Mouse (Mus musculus) heart, postnatal 10 days (tissue): ENCODE data around the gene OR5BS1P. TPM values are rescaled to one million over a fixed set of nuclear protein-coding genes. Genes with fewer than 3 reads are reported as not detected.
"Not testable (repeated sequence)": the region's sequence is repeated elsewhere in the genome, so short reads cannot be mapped to it uniquely, and the experiment has no call there.

Experiments used
- DNase-seq, 2 experiments: peaks; one replicate each; pipeline ENCODE4 v3.0.0; 2021
- intact Hi-C: fragments of 180-260 bp; cut with DNase I; formaldehyde crosslinking; loops from one replicate; pipeline ENCODE4 v1.15.1; 2025
- total RNA-seq, 2 experiments: library from RNA; stranded (reverse); gene quantifications; 2 replicates each; pipeline ENCODE4 v1.2.3; 2021

The OR5BS1P gene
- total RNA-seq: not detected

DNA sequence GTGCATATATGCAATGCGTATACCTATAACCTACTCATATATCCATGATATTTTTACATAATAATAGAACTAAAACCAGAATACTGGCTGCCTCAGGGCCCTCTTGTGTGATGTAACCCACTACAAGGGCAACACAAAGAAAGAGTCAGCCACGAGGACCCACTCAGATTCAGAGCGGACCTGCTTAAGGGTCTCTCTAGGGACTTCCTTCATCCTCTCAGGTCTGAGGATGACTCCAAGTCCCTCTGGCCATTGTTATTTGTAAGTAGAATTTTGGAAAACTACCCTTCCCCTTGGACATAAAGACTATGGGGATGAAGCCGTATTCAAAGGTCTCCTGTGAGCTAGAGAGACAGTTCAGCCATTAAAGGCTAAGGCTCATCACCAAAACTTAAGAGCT is at the start of gene OR5BS1P:
Gene OR5BS1P (plus strand): TSS at position 301 of the 400 bp plus-strand sequence.
- no peak for DNase-seq
- intact Hi-C loops: no loop called here

DNA sequence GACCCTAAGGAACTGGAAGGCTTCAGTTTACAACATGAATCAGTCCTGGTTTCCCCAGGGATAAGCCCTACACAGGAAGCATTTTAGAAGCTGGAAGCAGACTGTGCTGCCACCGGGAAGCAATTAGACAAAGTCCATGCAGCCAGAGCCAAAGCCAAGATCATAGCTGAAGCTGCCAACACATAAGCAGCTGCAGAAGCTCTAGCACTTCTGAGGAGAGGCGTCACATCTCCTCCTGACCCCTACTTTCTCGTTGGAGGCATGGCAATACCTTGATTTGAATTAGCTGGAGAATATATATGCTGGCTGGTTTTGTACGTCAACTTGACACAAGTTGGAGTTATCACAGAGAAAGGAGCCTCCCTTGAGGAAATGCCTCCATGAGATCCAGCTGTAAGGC is 48.8 kb upstream of the OR5BS1P start:
- intact Hi-C loops: no loop called here
- no peak for DNase-seq

DNA sequence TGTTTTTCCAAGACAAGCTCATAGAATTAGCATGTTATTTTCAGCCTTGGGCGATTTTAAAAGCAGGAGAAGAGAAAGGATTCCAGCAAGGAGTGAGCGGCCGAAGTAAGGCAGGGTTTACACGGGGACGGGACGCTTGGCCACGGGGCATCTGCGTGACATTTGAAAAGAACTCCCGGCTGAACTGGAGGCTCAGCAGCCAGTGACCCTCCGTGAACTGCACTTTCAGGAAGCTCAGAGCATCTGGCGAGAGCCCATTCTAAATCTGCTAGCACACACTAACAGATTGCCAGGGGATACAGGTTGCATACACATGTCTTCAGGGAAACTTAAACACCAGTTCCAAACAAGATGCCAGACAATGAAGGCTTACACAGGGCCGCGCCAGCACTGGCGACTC is 45.4 kb upstream of the OR5BS1P start:
- DNase-seq: no peak
- intact Hi-C loops: no loop called here

DNA sequence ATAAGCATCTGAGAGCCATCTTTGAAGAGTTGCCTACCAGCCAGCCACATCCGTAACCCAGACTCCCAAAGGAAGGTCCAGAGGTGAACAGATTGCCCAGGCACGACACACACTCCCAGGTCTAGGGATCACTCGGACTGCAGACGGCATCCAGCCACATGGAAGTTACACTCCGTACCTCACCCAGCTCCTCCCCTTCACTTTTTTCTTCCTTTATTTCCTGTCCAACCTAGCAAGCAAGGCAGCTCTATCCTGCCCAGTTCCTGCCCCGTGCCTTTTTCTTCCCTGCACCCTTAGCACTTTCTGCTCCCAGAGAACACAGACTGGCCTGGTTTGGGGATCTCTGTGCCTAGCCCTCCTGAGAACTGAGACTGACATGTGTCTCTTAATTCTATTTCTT is 44.9 kb upstream of the OR5BS1P start:
- intact Hi-C loops: no loop called here
- DNase-seq: no peak

DNA sequence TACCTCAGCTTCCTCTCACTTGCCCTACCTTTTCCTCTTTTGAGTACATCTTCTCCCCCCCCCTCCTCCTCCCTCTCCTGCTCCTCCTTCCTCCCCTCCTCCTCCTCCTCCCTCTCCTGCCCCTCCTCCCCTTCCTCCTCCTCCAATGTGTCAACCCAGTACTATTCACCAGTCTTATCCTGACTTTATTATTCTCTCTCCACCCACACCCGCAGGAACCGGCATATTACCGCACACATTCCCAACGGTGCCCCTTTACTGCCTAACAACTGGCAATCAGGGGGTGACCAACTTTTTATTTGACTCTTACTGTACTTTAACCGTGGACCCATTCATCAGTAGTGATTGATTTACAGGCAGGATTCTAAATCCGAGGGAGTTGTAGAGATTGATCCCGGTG is 44.5 kb upstream of the OR5BS1P start:
- DNase-seq: no peak
- intact Hi-C loops: no loop called here

DNA sequence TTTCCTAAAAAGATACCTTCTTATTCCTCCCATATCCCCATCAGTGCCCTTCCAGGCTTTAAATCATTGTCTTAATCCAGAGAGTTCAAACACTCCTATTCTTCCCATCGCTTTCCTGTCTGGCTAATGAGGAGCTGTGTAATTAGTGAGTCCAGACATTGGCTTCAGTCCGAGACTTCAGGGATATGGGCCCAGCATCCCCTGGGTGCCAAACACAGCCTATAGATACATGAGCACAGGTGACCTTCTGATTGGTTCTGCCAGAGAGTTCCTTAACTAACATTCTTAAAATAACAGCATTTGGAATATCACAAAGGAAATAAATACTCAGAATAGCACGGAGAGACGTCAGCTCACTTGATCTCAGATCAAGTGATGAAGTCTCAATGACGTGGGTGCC is 38.8 kb upstream of the OR5BS1P start, which contains the start of gene Olfr282:
Gene Olfr282 (plus strand): TSS at position 301 of the 400 bp plus-strand sequence.
- intact Hi-C loops, DNase-seq: not testable (repeated sequence)

DNA sequence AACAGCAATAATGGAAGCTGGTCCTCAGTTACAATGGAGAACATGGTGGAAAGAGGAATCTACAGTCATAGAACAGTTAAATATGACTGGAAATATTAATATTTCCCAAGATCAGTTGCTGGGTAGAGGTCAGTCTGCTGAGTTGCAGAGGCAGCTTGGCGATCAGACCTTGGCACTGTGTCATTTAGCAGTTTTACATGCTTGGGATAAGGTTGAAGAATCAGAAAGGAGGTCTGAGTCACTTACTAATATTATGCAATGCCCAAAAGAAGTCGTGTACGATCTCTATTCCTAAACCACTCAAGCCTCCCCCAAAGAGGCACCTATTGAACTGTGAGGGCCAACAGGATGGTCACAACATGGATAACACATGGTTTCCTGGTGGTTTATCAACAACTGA is 25.1 kb upstream of the OR5BS1P start:
- intact Hi-C loops: no loop called here
- no peak for DNase-seq

DNA sequence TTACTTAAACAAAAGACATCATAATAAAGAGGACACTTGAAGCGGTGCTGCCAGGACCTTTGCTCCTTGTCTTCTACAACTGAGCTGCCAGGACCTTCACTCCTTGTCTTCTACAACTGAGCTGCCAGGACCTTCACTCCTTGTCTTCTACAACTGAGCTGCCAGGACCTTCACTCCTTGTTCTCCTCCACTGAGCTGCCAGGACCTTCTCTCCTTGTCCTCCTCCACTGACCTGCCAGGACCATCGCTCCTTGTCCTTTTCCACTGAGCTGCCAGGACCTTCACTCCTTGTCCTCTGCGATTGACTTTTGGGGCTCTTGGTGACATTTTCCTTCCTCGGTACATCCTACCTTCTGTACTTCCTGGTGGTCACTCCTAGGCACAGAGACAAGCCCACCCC is 21.2 kb upstream of the OR5BS1P start:
- intact Hi-C loops: no loop called here
- peak in 1 of 2 experiments; percentile 6 for DNase-seq

DNA sequence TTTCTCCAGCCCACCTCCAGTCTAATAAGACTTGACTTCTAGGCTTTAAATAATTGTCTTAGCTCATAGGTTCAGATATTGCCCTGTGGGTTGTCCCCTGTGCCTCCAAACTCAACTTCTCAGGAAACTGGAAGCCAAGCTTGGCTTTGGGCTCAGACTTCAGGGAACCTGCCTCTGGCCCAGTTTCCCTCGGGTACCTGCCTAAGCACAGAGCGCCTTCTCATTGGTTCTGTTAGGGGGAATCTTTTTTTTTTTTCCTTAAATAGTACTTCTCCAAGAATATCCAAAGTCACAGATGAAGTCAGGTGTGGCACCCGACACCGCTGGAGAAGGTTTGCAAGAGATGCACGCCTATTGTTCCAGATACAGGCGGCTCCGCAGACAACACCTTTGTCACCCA is 17.4 kb upstream of the OR5BS1P start, which contains the start of gene Olfr281:
Gene Olfr281 (plus strand): TSS at position 301 of the 400 bp plus-strand sequence.
- no peak for DNase-seq
- intact Hi-C loops: no loop called here

DNA sequence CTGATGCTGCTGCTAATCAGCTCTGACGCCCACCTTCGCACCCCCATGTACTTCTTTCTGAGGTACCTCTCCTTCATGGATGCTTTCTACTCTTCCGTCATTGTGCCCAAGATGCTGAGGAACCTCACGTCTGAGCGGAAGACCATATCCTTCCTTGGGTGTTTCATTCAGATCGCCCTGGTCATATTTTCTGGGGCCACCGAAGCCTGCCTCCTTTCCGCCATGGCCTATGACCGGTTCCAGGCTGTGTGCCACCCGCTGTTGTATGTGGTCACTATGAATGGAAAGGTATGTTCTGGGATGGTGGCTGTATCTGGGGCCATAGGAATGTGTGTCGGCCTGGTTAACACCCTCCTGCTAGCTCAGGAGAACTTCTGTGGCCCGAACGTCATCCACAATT is 1.8 kb downstream of the OR5BS1P start:
- DNase-seq: no peak
- intact Hi-C loops: no loop called here

DNA sequence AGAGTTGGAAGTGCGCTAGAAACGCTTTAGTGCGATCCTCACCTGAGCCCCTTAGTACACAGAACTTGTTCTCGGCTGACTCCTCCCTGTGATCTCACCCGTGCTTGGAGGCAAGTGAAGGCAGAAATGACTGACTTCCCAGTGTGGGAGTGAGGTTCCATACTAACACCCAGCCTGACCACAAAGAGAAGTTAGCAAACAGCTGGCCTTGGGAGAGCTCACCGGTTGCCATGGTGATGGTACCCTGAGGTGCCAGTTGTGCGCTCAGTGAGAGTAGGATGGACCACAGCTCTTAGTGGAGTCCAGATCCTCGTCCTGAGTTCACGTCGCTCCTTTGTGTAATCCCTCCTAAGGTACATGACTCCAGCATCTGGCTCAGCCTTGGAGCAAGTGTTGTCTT is 5.3 kb downstream of the OR5BS1P start:
- DNase-seq: no peak
- intact Hi-C loops: loop anchor here (5.0 kb wide), 1 partner anchor 293 kb away; no protein-coding TSS in a partner anchor

DNA sequence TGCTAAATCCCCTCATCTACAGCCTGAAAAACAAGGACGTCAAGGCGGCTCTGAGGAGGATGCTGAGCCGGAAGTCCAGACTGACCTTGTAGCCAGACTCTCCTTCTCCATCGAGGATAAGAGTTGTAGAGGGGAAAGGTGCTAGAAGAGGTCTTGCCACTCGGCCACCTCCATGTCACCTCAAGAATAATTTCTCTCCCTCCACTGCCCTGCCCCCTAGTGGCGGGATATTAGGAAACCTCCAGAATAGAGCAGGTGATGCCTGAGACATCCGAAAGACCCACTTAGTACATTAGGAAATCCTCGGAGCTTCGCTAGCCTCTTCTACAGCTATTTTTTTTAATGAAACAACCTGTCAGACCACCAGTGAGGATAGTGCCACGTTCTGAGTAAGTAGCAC is 5.7 kb downstream of the OR5BS1P start:
- intact Hi-C loops: loop anchor here (5.0 kb wide), 1 partner anchor 293 kb away; no protein-coding TSS in a partner anchor
- peak; percentile 43 to 65 for DNase-seq

DNA sequence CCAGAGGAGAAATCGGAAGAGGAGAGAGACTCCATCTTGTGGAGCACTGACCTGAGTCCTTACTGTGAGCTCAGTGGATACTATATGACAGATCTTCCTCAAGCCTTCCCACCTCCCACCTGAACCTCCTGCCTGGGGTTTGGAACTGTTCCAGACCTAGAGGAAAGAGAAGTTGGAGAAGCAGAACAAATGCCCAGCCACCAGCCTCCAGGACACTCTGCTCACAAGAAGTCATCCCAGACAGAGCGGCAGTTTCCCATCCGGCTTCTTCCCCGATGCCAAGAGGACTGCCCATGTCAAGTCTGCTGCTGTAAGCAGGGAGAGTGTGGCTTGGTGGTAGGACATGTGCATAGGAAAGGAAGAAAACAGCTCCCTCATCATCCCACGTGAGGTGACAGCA is 6.6 kb downstream of the OR5BS1P start:
- DNase-seq: no peak
- intact Hi-C loops: loop anchor here (5.0 kb wide), 1 partner anchor 294 kb away; no protein-coding TSS in a partner anchor

DNA sequence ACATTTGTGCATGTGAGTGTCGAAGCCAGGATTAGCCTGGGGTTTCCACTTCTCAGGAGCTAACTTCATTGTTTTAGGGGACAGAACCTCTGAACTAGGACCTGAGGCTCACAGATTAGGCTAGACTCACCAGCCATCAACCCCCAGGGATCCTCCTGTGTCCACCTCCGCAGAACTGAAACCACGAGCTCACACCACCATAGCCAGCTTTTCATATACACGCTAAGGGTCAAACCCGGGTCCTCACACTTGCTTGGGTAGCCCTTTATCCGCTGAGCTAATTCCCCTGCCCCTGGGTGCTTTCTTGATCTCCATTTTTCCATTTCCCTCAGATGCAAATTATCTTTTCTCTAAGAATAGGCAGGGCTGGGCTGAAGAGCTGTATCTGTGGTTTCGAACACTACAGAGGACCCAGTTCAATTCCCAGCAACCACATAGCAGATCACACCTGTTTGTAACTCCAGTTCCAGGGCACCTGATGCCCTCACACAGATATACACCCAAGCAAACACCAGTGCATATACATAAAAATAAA is 9.9 kb downstream of the OR5BS1P start:
- intact Hi-C loops: loop anchor here (5.0 kb wide), 1 partner anchor 297 kb away; no protein-coding TSS in a partner anchor
- no peak for DNase-seq

DNA sequence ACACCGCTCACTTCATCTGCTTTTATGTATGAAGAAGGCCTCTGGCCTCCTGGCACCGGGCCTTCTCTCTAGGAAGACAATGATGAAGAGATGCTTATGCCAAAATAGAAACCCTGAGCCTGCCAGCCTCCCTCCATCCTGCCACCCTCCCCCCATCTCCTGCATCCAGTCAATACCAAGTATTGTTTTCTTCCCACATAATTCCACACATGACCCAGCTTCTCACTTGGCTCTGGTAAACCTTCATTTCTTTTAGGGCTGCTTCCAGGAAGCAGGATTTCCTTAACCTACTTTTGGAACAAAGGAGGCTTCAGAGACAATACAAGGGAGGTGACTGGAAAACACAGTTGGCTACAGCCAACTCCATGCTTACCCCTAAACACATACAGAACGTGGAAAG is 13.0 kb downstream of the OR5BS1P start, which contains the start of gene Lalba:
Gene Lalba (minus strand): TSS at position 21 of the 400 bp plus-strand sequence.
- intact Hi-C loops: no loop called here
- DNase-seq: peak; percentile 24 to 32

DNA sequence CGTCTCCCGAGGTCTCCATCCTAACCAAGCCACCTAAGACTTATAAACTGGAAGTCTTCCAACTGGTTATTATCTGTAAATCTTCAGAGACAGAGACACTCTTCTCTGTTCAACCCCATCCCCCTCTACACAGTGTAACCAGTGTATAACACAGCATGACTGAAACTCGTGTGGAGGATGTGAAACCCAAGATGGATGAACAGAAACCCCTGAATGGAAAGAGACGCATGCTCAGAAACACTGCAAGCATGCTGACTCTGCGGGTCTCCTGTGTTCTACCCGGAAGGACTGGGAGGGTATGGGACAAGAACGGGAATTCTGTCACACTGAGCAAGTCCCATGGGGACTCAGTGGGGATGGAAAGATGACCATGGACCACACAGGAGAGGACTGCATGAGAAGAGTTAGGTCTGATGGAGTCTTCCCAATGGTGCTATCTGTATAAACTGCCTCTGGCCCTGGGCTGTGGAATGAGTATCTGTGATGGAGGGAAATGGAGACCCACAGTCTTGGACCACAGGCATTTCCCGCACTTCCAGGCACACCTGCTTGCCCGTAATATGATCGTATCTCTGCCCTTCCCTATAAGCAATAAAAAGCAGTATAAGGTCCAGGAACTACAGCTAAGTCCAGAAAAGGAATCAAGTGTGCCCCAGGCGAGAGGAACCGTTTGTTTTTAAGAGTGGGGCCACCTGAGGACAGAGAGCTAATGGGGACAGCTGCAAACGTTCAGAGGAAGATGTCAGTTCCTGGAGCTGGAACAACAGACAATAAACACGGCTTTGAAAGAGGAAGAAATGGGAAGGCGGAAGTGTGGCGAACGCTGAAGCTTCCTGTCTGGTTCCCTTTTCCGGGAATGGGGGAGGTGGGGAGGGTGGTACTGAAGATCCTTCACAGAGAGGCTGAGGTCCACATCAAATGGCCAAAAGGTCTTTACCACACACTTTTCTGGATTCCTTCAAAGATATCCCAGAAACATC is 14.5 kb downstream of the OR5BS1P start:
- peak; percentile 63 to 64 for DNase-seq
- intact Hi-C loops: loop anchor here (2.0 kb wide), 1 partner anchor 21 kb away; no protein-coding TSS in a partner anchor

DNA sequence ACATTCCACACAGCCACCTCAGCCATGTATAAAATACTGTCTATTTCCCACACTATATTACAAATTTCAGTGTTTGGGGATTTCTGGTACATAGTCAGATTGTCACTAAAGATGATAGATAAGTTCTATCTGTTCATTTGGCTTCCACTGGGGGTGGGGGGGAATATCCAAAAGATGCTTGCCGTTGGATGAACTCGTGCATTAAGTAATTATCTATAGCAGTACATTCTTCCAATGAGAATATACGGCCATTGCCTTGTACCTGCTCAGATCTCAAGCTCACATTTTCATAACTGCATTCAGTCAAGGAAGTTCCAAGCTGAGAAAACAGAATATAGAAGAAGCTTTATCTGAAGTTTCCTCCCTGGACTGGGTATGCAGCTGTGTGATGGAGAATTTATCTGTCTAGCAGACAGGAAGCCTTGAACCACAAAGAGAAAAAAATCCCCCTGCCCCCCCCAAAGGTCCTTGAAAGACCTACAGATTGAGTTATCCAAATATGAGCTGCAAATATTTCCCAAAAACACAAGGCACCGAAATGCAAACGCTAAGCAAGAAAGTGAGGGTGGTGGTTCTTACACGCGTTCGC is 16.8 kb downstream of the OR5BS1P start:
- no peak for DNase-seq
- intact Hi-C loops: no loop called here

DNA sequence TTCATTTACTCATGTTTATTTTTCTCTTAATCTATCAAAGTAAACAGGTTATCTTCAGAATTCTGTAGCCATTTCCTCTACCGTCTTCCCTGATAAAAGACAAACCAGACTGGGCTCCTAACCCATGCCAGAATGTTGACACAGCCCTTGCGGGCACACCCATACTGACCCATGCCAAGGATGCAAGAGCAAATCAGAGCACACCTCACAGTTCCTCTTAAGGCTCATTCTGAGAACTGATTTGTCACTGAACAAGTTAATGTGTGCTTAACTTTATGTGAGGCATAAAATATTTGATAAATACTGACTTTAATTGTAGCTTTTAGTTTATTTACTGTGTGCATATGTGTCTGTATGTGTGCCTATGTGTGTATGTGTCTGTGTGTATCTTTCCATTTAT is 21.6 kb downstream of the OR5BS1P start:
- no peak for DNase-seq
- intact Hi-C loops: no loop called here

DNA sequence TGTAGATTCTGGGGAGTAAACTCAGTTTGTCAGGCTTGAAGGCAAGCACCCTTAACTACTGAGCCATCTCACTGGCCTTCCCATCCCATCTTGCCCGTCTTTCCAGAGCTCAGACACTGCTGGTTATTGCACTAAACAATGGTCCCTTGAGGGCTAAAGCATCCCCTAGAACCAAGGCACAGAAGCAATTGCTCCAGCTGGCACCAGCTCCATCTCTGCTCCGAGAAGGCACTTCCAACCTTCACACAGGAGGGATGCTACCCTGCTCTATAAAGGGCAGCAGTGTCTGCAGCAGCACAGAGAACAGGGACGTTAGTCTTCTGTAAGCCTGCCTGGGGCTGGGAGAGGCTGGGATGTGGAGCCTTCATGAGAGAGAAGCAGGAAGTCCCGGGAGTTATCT is 22.4 kb downstream of the OR5BS1P start, which contains the start of gene Olfr279:
Gene Olfr279 (plus strand): TSS at position 301 of the 400 bp plus-strand sequence.
- intact Hi-C loops: no loop called here
- no peak for DNase-seq

DNA sequence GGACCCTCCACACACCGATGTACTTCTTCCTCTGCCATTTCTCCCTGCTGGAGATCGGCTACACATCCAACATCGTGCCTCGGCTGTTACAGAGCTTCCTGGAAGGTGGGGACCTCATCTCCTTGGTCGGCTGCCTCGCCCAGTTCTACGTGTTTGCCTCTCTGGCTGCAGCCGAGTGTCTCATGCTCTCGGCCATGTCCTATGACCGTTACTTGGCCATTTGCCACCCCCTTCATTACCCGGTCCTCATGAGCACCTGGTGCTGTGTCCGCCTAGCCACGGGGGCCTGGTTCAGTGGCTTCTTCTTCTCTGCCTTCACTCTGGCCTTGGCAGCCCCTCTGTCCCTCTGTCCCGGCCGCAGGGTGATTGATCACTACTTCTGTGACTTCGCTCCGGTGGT is 27.9 kb downstream of the OR5BS1P start:
- no peak for DNase-seq
- intact Hi-C loops: no loop called here

DNA sequence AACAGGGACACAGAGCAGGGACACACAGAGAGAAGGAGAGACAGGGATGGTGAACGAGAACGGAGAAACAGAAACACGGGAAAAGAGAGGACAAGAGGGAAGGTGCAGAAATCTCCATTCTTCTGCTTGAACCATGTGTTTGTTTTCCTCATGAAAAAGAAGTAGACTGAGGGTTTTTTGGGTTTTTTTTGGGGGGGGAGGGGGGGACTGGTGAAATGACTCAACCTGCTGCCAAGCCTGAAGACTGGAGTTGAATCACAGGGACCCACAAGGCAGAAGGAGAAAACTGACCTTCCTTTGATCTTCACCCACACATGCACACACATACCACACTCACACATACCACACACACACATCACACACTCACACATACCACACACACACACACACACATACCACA is 33.6 kb downstream of the OR5BS1P start:
- intact Hi-C loops: no loop called here
- DNase-seq: no peak
